Mouse (Mus musculus) olfactory bulb, adult 2 months (tissue): ENCODE measurements around the gene Prf1.

Experiments used
- CTCF ChIP-seq: fragments of 200-500 bp; IDR thresholded peaks from 2 replicates; pipeline ENCODE4 v1.5.1; 2012; ENCODE audit warnings: low read depth, mild to moderate bottlenecking, low read length, moderate library complexity; ENCODE audit not compliant: insufficient read depth
- POLR2A ChIP-seq: fragments of 200-500 bp; IDR thresholded peaks from 2 replicates; pipeline ENCODE4 v1.6.1; 2012; ENCODE audit warnings: mild to moderate bottlenecking, low read depth, low read length, moderate library complexity; ENCODE audit not compliant: insufficient read depth

DNA sequence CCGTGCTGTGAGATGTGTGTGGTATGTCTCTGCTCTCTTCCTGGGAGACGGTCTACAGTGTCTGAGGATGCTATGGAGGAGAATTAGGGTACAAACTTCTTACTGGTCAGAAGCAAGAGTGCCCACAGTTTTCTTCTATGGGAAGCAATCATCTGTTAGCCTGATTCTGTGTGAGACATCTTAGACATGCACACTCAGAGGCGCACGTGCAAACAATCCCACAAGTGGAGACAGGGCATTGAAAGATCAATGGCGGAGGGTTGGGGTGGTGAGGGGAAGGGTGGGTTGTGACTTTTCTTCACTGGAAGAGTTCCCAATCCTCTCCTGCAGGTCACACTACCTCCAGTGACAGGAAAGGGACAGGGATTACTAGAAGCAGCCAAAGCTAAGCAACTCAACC is 25.0 kb upstream of the Prf1 start:
- TF ChIP-seq POLR2A, result no peak
- no peak for TF ChIP-seq CTCF
